ENCODE assay signal across 14 mouse cellular contexts in genomic region chr7:115398202-115398601, GRCm38 (mm10).
"Had no signal": no experiment of that assay in that cellular context is flagged by ENCODE, and none has a peak within 500 bp of the region (broad histone marks: within the 10 kb centered on the region; RNA-seq: fewer than 3 reads in every experiment).

No protein-coding gene starts in this region.

- H3K4me3 ChIP-seq: intestine, embryonic 15.5 days; layer of hippocampus, adult 2 months; limb, embryonic 12.5 days; liver, embryonic 12.5 days; liver, embryonic 15.5 days; lung, embryonic 15.5 days had no signal

- H3K4me2 ChIP-seq: intestine, embryonic 15.5 days; limb, embryonic 12.5 days; liver, embryonic 12.5 days; liver, embryonic 15.5 days; lung, embryonic 15.5 days; midbrain, embryonic 11.5 days had no signal

- ATAC-seq: liver, embryonic 12.5 days had no signal

- DNase-seq: kidney, adult 18-20 months; kidney, postnatal 25 days; layer of hippocampus, adult 9-11 months; lung, postnatal 10 days; midbrain, embryonic 14.5 days; thymus, postnatal 25 days had no signal

- H3K9ac ChIP-seq: intestine, embryonic 15.5 days; limb, embryonic 12.5 days; liver, embryonic 12.5 days; liver, embryonic 15.5 days; lung, embryonic 15.5 days had no signal

- H3K27ac ChIP-seq: intestine, embryonic 15.5 days; kidney, postnatal 0 days; layer of hippocampus, adult 2 months; limb, embryonic 12.5 days; liver, embryonic 12.5 days; liver, embryonic 15.5 days; lung, embryonic 15.5 days had no signal

- H3K27me3 ChIP-seq: intestine, embryonic 15.5 days; liver, embryonic 12.5 days; liver, embryonic 15.5 days; lung, embryonic 15.5 days had no signal

- H3K9me3 ChIP-seq: intestine, embryonic 15.5 days; limb, embryonic 12.5 days; liver, embryonic 12.5 days; liver, embryonic 15.5 days; lung, embryonic 15.5 days had no signal

- H3K36me3 ChIP-seq: intestine, embryonic 15.5 days; limb, embryonic 12.5 days; liver, embryonic 12.5 days; liver, embryonic 15.5 days; lung, embryonic 15.5 days had no signal

- H3K4me1 ChIP-seq: intestine, embryonic 15.5 days; liver, embryonic 12.5 days; liver, embryonic 15.5 days; lung, embryonic 15.5 days had no signal
